Mouse (Mus musculus) hindbrain, embryonic 13.5 days (tissue): Measurements from ENCODE around the gene Slc38a6. TPM values are rescaled to one million over a fixed set of nuclear protein-coding genes. Genes with fewer than 3 reads are reported as not detected.

Experiments
- ATAC-seq: fragments of 200-750 bp; cut with Nextera tagmentation; 2 replicates; pipeline ENCODE4 v1.8.0; 2017; ENCODE audit warnings: moderate TSS enrichment; ENCODE audit not compliant: low FRiP score
- H3K27ac ChIP-seq: fragments of 300-500 bp; sonication (generic); 2 replicates; pipeline ENCODE4 v1.5.1; 2015; ENCODE audit warnings: inconsistent platforms, mild to moderate bottlenecking, moderate library complexity
- H3K27me3 ChIP-seq: fragments of 300-500 bp; sonication (generic); 2 replicates; pipeline ENCODE4 v1.6.1; 2015; ENCODE audit warnings: mild to moderate bottlenecking, inconsistent platforms
- H3K36me3 ChIP-seq: fragments of 300-500 bp; sonication (generic); 2 replicates; pipeline ENCODE4 v1.6.1; 2015; ENCODE audit warnings: mild to moderate bottlenecking, inconsistent platforms
- H3K4me1 ChIP-seq: fragments of 300-500 bp; sonication (generic); replicated peaks from 2 replicates; pipeline ENCODE4 v1.6.1; 2015; ENCODE audit warnings: inconsistent platforms
- H3K4me2 ChIP-seq: fragments of 300-500 bp; sonication (generic); 2 replicates; pipeline ENCODE4 v1.6.1; 2015; ENCODE audit warnings: inconsistent platforms, mild to moderate bottlenecking, moderate library complexity
- H3K4me3 ChIP-seq: fragments of 300-500 bp; sonication (generic); 2 replicates; pipeline ENCODE4 v1.5.1; 2015; ENCODE audit warnings: mild to moderate bottlenecking, inconsistent platforms
- H3K9ac ChIP-seq: fragments of 300-500 bp; sonication (generic); 2 replicates; pipeline ENCODE4 v1.6.1; 2015; ENCODE audit warnings: mild to moderate bottlenecking, inconsistent platforms
- H3K9me3 ChIP-seq: fragments of 300-500 bp; sonication (generic); 2 replicates; pipeline ENCODE4 v1.6.1; 2016; ENCODE audit warnings: inconsistent platforms
- WGBS: fragments of 180-500 bp; shearing (Covaris S2); methylation state at CpG from one replicate; pipeline ENCODE4 v1.1.7; 2015; 5-methylcytosine and 5-hydroxymethylcytosine counted together
- polyA plus RNA-seq: library from polyadenylated mRNA; unstranded; fragments of >200 nt; fragmentation: Nextera tagmentation; extraction: Ambion mirVana; gene quantifications from 2 replicates; pipeline ENCODE4 v1.2.1, GENCODE M21; 2015

Slc38a6 gene
- polyA plus RNA-seq, 1 experiment from 2014 or later, result 14.3 TPM

- Histone ChIP-seq H3K4me2 (no peak overlapping the region), H3K4me1 (peaks cover 17% of the 10 kb centered on the region), H3K27ac (no peak overlapping the region), H3K9me3 (no peaks in the 10 kb centered on the region), H3K36me3 (peaks cover 6% of the 10 kb centered on the region; the same call in 1 of the 2 replicates), H3K27me3 (no peaks in the 10 kb centered on the region), H3K9ac (no peak overlapping the region), H3K4me3 (no peak overlapping the region)
- no peak for ATAC-seq
- WGBS, result 91% methylated on average over 6 of the region's 6 CpGs
These were observed 76.8 kb downstream of the Slc38a6 start for GRCm38 (mm10) chr12:73363401-73363800.

GRCm38 (mm10) chr12:73363956-73364355 is 77.4 kb downstream of the Slc38a6 start:
- Histone ChIP-seq H3K9ac (no peak overlapping the region), H3K4me2 (no peak overlapping the region), H3K9me3 (no peaks in the 10 kb centered on the region), H3K4me3 (no peak overlapping the region), H3K36me3 (0 out of 2 replicates have a peak, but pooled peaks cover 5% of the 10 kb centered on the region), H3K27ac (no peak overlapping the region), H3K27me3 (no peaks in the 10 kb centered on the region), H3K4me1 (peaks cover 17% of the 10 kb centered on the region)
- ATAC-seq, result no peak
- WGBS, result 97% methylated on average over 3 of the region's 3 CpGs

- H3K36me3 ChIP-seq, result 0 out of 2 replicates have a peak, but pooled peaks cover 5% of the 10 kb centered on the region
- H3K4me3 ChIP-seq, result no peak overlapping the region
- ATAC-seq, result no peak
- H3K9me3 ChIP-seq, result no peaks in the 10 kb centered on the region
- H3K27ac ChIP-seq, result no peak overlapping the region
- H3K4me2 ChIP-seq, result no peak overlapping the region
- H3K9ac ChIP-seq, result no peak overlapping the region
- WGBS, result 86% methylated on average over 7 of the region's 7 CpGs
- H3K27me3 ChIP-seq, result no peaks in the 10 kb centered on the region
- peaks cover 10% of the 10 kb centered on the region; the same call in 1 of the 2 replicates for H3K4me1 ChIP-seq
These were observed 80.0 kb downstream of the Slc38a6 start for GRCm38 (mm10) chr12:73366581-73366980.

GRCm38 (mm10) chr12:73367460-73368079 is 81.0 kb downstream of the Slc38a6 start:
- 32% methylated on average over 20 of the region's 20 CpGs for WGBS
- Histone ChIP-seq H3K27me3 (no peaks in the 10 kb centered on the region), H3K4me1 (peaks cover 10% of the 10 kb centered on the region; the same call in 1 of the 2 replicates), H3K36me3 (no peaks in the 10 kb centered on the region), H3K4me3 (no peak overlapping the region), H3K9me3 (no peaks in the 10 kb centered on the region), H3K9ac (no peak overlapping the region), H3K27ac (0 out of 2 replicates have a peak overlapping the region, but pooled peaks have one; percentile 25), H3K4me2 (0 out of 2 replicates have a peak overlapping the region, but pooled peaks have one; percentile 13)
- 0 out of 2 replicates have a peak, but pooled peaks have one; percentile 24 for ATAC-seq

GRCm38 (mm10) chr12:73368868-73369608 is 82.5 kb downstream of the Slc38a6 start:
- ATAC-seq, result no peak
- no peaks in the 10 kb centered on the region for H3K36me3 ChIP-seq
- H3K4me2 ChIP-seq, result no peak overlapping the region
- H3K4me3 ChIP-seq, result no peak overlapping the region
- no peak overlapping the region for H3K9ac ChIP-seq
- no peaks in the 10 kb centered on the region for H3K27me3 ChIP-seq
- WGBS, result 89% methylated on average over 7 of the region's 7 CpGs
- H3K27ac ChIP-seq, result no peak overlapping the region
- H3K4me1 ChIP-seq, result peaks cover 10% of the 10 kb centered on the region; the same call in 1 of the 2 replicates
- no peaks in the 10 kb centered on the region for H3K9me3 ChIP-seq

- no peaks in the 10 kb centered on the region for H3K9me3 ChIP-seq
- H3K4me2 ChIP-seq, result no peak overlapping the region
- H3K27ac ChIP-seq, result no peak overlapping the region
- no peak for ATAC-seq
- H3K36me3 ChIP-seq, result no peaks in the 10 kb centered on the region
- no peak overlapping the region for H3K9ac ChIP-seq
- peaks cover 10% of the 10 kb centered on the region; the same call in 1 of the 2 replicates for H3K4me1 ChIP-seq
- no peak overlapping the region for H3K4me3 ChIP-seq
- H3K27me3 ChIP-seq, result no peaks in the 10 kb centered on the region
- WGBS, result 73% methylated on average over 4 of the region's 4 CpGs
These were observed 83.9 kb downstream of the Slc38a6 start for GRCm38 (mm10) chr12:73370367-73370944.

GRCm38 (mm10) chr12:73371132-73371531 is 84.6 kb downstream of the Slc38a6 start:
- 78% methylated on average over 7 of the region's 7 CpGs for WGBS
- no peak overlapping the region for H3K4me2 ChIP-seq
- no peak for ATAC-seq
- H3K4me1 ChIP-seq, result peaks cover 10% of the 10 kb centered on the region; the same call in 1 of the 2 replicates
- no peak overlapping the region for H3K9ac ChIP-seq
- H3K9me3 ChIP-seq, result no peaks in the 10 kb centered on the region
- H3K36me3 ChIP-seq, result no peaks in the 10 kb centered on the region
- no peaks in the 10 kb centered on the region for H3K27me3 ChIP-seq
- H3K4me3 ChIP-seq, result no peak overlapping the region
- H3K27ac ChIP-seq, result no peak overlapping the region

GRCm38 (mm10) chr12:73378026-73378425 is 91.4 kb downstream of the Slc38a6 start:
- no peak overlapping the region for H3K4me2 ChIP-seq
- no peak overlapping the region for H3K4me3 ChIP-seq
- no peak for ATAC-seq
- 0 out of 2 replicates have a peak, but pooled peaks cover 4% of the 10 kb centered on the region for H3K4me1 ChIP-seq
- H3K9me3 ChIP-seq, result no peaks in the 10 kb centered on the region
- no peaks in the 10 kb centered on the region for H3K36me3 ChIP-seq
- 88% methylated on average over 5 of the region's 5 CpGs for WGBS
- no peak overlapping the region for H3K27ac ChIP-seq
- H3K9ac ChIP-seq, result no peak overlapping the region
- no peaks in the 10 kb centered on the region for H3K27me3 ChIP-seq

- Histone ChIP-seq H3K9me3 (no peaks in the 10 kb centered on the region), H3K4me3 (no peak overlapping the region), H3K36me3 (no peaks in the 10 kb centered on the region), H3K27ac (no peak overlapping the region), H3K4me1 (0 out of 2 replicates have a peak, but pooled peaks cover 9% of the 10 kb centered on the region), H3K9ac (no peak overlapping the region), H3K27me3 (no peaks in the 10 kb centered on the region), H3K4me2 (no peak overlapping the region)
- 89% methylated on average over 13 of the region's 13 CpGs for WGBS
- no peak for ATAC-seq
These were observed 92.3 kb downstream of the Slc38a6 start for GRCm38 (mm10) chr12:73378724-73379355.

GRCm38 (mm10) chr12:73380686-73381360 is 94.2 kb downstream of the Slc38a6 start:
- no peak overlapping the region for H3K9ac ChIP-seq
- ATAC-seq, result no peak
- H3K4me1 ChIP-seq, result 0 out of 2 replicates have a peak, but pooled peaks cover 9% of the 10 kb centered on the region
- no peak overlapping the region for H3K4me2 ChIP-seq
- 88% methylated on average over 8 of the region's 8 CpGs for WGBS
- H3K27ac ChIP-seq, result no peak overlapping the region
- no peaks in the 10 kb centered on the region for H3K9me3 ChIP-seq
- no peak overlapping the region for H3K4me3 ChIP-seq
- H3K27me3 ChIP-seq, result no peaks in the 10 kb centered on the region
- no peaks in the 10 kb centered on the region for H3K36me3 ChIP-seq

GRCm38 (mm10) chr12:73381452-73381851 is 94.9 kb downstream of the Slc38a6 start:
- H3K4me3 ChIP-seq, result no peak overlapping the region
- H3K27me3 ChIP-seq, result no peaks in the 10 kb centered on the region
- 57% methylated on average over 7 of the region's 7 CpGs for WGBS
- H3K9me3 ChIP-seq, result no peaks in the 10 kb centered on the region
- no peak overlapping the region for H3K4me2 ChIP-seq
- no peak for ATAC-seq
- H3K36me3 ChIP-seq, result no peaks in the 10 kb centered on the region
- H3K9ac ChIP-seq, result no peak overlapping the region
- H3K4me1 ChIP-seq, result 0 out of 2 replicates have a peak, but pooled peaks cover 9% of the 10 kb centered on the region
- H3K27ac ChIP-seq, result no peak overlapping the region
